Mouse (Mus musculus) liver, embryonic 18 days (tissue): ENCODE results near the gene Dhx8. TPM values are rescaled to one million over a fixed set of nuclear protein-coding genes. Genes with fewer than 3 reads are reported as not detected.

Source experiments
- polyA plus RNA-seq: library from polyadenylated mRNA; depleted of rRNA; stranded (reverse); fragments of >200 nt; gene quantifications from 2 replicates; pipeline ENCODE4 v1.2.3, GENCODE M21; 2012; rRNA removed

Dhx8 gene
- polyA plus RNA-seq, result 6.8 and 7.5 TPM in 2 replicates

GRCm38 (mm10) chr11:101732518-101733440, at the start of gene Dhx8:
TSS of gene Dhx8 (plus strand) at chr11:101732919.

GRCm38 (mm10) chr11:101785143-101785851, 52.6 kb downstream of the Dhx8 start, which contains the start of gene Etv4:
TSS of gene Etv4 (minus strand) at chr11:101785371.

Other genes with a start within 250 kb of the Dhx8 start
- 4.0 and 4.2 TPM in 2 replicates for gene Brca1, start 181.0 kb upstream of the Dhx8 start, polyA plus RNA-seq
- 41.3 and 42.4 TPM in 2 replicates for gene Nbr1, start 180.8 kb upstream of the Dhx8 start, polyA plus RNA-seq
- 13.3 and 15.8 TPM in 2 replicates for gene Tmem106a, start 150.7 kb upstream of the Dhx8 start, polyA plus RNA-seq
- not detected in 2 replicates for gene Gm11634, start 133.7 kb upstream of the Dhx8 start, polyA plus RNA-seq
- 5.9 and 7.0 TPM in 2 replicates for gene Rdm1, start 105.7 kb upstream of the Dhx8 start, polyA plus RNA-seq
- 4.7 and 5.2 TPM in 2 replicates for gene Arl4d, start 67.4 kb upstream of the Dhx8 start, polyA plus RNA-seq
- 0.13 and 0.28 TPM in 2 replicates for gene Etv4, start 52.5 kb downstream of the Dhx8 start, polyA plus RNA-seq
- gene Meox1, start 161.5 kb downstream of the Dhx8 start, polyA plus RNA-seq, result 0.16 TPM in 2 replicates
- gene Sost, start 234.1 kb downstream of the Dhx8 start, polyA plus RNA-seq, result 0.08 and 0.12 TPM in 2 replicates